Mouse (Mus musculus) MEL (cell line): ENCODE measurements at regions not wholly inside any gene's neighbourhood (a gene's known extent, or its start where the extent isn't known, plus 50 kb on each side); places are given as distances from the start of the nearest gene placed in this dataset.

ENCODE experiments used
- BHLHE40 ChIP-seq: IDR thresholded peaks from 2 replicates; pipeline ENCODE4 v1.6.1; 2012; ENCODE audit warnings: low read depth, mild to moderate bottlenecking, inconsistent platforms, low read length, improper control_type of control experiment, borderline replicate concordance
- CTCF ChIP-seq, 3 experiments: IDR thresholded peaks in 2 of 3; conservative IDR thresholded peaks in 1 of 3; 2 replicates each; pipeline ENCODE4 v1.5.1; 2011 to 2012; ENCODE audit warnings: low read length in 3 of 3, low read depth in 2 of 3, mild to moderate bottlenecking in 2 of 3, improper control_type of control experiment in 1 of 3, inconsistent platforms in 1 of 3, mixed read lengths in 1 of 3, moderate library complexity in 1 of 3; ENCODE audit not compliant: control insufficient read depth in 1 of 3, insufficient read depth in 1 of 3, poor library complexity in 1 of 3, severe bottlenecking in 1 of 3
- EP300 ChIP-seq, 2 experiments: IDR thresholded peaks; 2 replicates each; pipeline ENCODE4 v1.6.1; 2011; ENCODE audit warnings: improper control_type of control experiment in 2 of 2, low read length in 2 of 2, low read depth in 1 of 2, mild to moderate bottlenecking in 1 of 2
- JUND ChIP-seq: IDR thresholded peaks from 2 replicates; pipeline ENCODE4 v1.6.1; 2011; ENCODE audit warnings: low read depth, mild to moderate bottlenecking, improper control_type of control experiment, low read length
- MYC ChIP-seq: IDR thresholded peaks from 2 replicates; pipeline ENCODE4 v1.6.1; 2011; ENCODE audit warnings: low read depth, mild to moderate bottlenecking, low read length, improper control_type of control experiment, moderate library complexity
- NELFE ChIP-seq: IDR thresholded peaks from 2 replicates; pipeline ENCODE4 v1.6.1; 2011; ENCODE audit warnings: low read depth, low read length, improper control_type of control experiment
- RAD21 ChIP-seq: IDR thresholded peaks from 2 replicates; pipeline ENCODE4 v1.6.1; 2011; ENCODE audit warnings: mild to moderate bottlenecking, low read depth, low read length, improper control_type of control experiment
- USF1 ChIP-seq: IDR thresholded peaks from 2 replicates; pipeline ENCODE4 v1.6.1; 2014; ENCODE audit warnings: low read depth, mild to moderate bottlenecking, inconsistent platforms, low read length, improper control_type of control experiment, moderate library complexity
- ZNF384 ChIP-seq: IDR thresholded peaks from 2 replicates; pipeline ENCODE4 v1.6.1; 2012; ENCODE audit warnings: low read depth, mild to moderate bottlenecking, inconsistent platforms, low read length, improper control_type of control experiment

DNA sequence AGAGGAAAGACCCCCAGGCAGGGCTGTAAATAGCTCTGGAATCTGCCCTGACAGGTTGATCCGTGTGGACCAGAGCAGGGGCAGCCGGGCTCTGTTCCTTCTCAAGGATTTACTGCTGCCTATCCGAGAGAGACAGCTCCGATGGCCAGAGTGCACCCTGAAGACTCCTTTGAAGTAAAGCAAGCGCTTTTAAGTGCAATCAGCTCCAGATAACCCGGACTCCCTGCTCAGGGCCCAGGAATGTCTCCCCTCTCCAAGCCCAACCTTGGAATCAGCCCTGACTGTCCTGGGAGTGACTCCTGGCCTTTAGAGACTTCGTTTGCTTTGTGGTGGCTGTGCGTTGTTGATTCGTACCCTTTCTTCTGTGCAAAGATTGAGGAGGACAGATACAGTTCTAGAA, 73.2 kb upstream of the Podxl start:
- no peak for TF ChIP-seq ZNF384
- no peak for TF ChIP-seq CTCF (IDR thresholded peaks at IDR 0.05 in 2 of 3, conservative IDR thresholded peaks at IDR 0.05 in 1 of 3; ENCODE audit: control insufficient read depth in 1 of 3, insufficient read depth in 1 of 3, low read depth in 2 of 3, low read length in 3 of 3, poor library complexity in 1 of 3, severe bottlenecking in 1 of 3)
- TF ChIP-seq USF1 = no peak
- no peak for TF ChIP-seq EP300 (IDR thresholded peaks at IDR 0.05; ENCODE audit: low read depth in 1 of 2, low read length in 2 of 2)
- no peak for TF ChIP-seq BHLHE40
- TF ChIP-seq NELFE = no peak
- TF ChIP-seq MYC = no peak
- no peak for TF ChIP-seq RAD21
- TF ChIP-seq JUND = no peak
